Mouse (Mus musculus): Measurements from ENCODE around the gene Hmx3. TPM values are rescaled to one million over a fixed set of nuclear protein-coding genes. Genes with fewer than 3 reads are reported as not detected.

Hmx3 gene
- not detected in 2 replicates for polyA plus RNA-seq (2012; rRNA removed)

- no peaks in the 10 kb centered on the region for H3K4me1 ChIP-seq (ENCODE audit: control insufficient read depth, insufficient read depth, low read length)
Measured at GRCm38 (mm10) chr7:131542115-131542871, at the start of gene Hmx3. Gene Hmx3 (plus strand): TSS chr7:131542867.

GRCm38 (mm10) chr7:131503739-131504138, 38.9 kb upstream of the Hmx3 start:
- H3K27ac ChIP-seq (ENCODE audit: insufficient read depth, low read length): no peak overlapping the region
- TF ChIP-seq POLR2A (IDR thresholded peaks at IDR 0.05; ENCODE audit: extremely low read depth, insufficient read depth, low read length) (no peak), CTCF (IDR thresholded peaks at IDR 0.05; ENCODE audit: extremely low read depth, insufficient read depth, low read length) (no peak)
- no peaks in the 10 kb centered on the region for H3K4me1 ChIP-seq (ENCODE audit: control insufficient read depth, insufficient read depth, low read length)
- no peak overlapping the region for H3K4me3 ChIP-seq (ENCODE audit: insufficient read depth, low read length)

More at GRCm38 (mm10) chr7:131542115-131542871, at the start of gene Hmx3:
- TF ChIP-seq POLR2A (IDR thresholded peaks at IDR 0.05; ENCODE audit: extremely low read depth, insufficient read depth, low read length) (no peak), CTCF (IDR thresholded peaks at IDR 0.05; ENCODE audit: extremely low read depth, insufficient read depth, low read length) (no peak)
- Histone ChIP-seq H3K4me3 (ENCODE audit: insufficient read depth, low read length) (no peak within 1 kb of the TSS), H3K27ac (ENCODE audit: insufficient read depth, low read length) (no peak within 1 kb of the TSS)

GRCm38 (mm10) chr7:131539979-131540378, 2.7 kb upstream of the Hmx3 start:
- Histone ChIP-seq H3K27ac (ENCODE audit: insufficient read depth, low read length) (no peak overlapping the region), H3K4me1 (ENCODE audit: control insufficient read depth, insufficient read depth, low read length) (no peaks in the 10 kb centered on the region), H3K4me3 (ENCODE audit: insufficient read depth, low read length) (no peak overlapping the region)
- TF ChIP-seq POLR2A (IDR thresholded peaks at IDR 0.05; ENCODE audit: extremely low read depth, insufficient read depth, low read length) (no peak), CTCF (IDR thresholded peaks at IDR 0.05; ENCODE audit: extremely low read depth, insufficient read depth, low read length) (peak; percentile 75; the same call in 1 of the 2 replicates)

GRCm38 (mm10) chr7:131541184-131542114, 1.2 kb upstream of the Hmx3 start:
- no peak for TF ChIP-seq POLR2A (IDR thresholded peaks at IDR 0.05; ENCODE audit: extremely low read depth, insufficient read depth, low read length)
- TF ChIP-seq CTCF (IDR thresholded peaks at IDR 0.05; ENCODE audit: extremely low read depth, insufficient read depth, low read length): no peak
- Histone ChIP-seq H3K27ac (ENCODE audit: insufficient read depth, low read length) (no peak overlapping the region), H3K4me3 (ENCODE audit: insufficient read depth, low read length) (no peak overlapping the region), H3K4me1 (ENCODE audit: control insufficient read depth, insufficient read depth, low read length) (no peaks in the 10 kb centered on the region)

GRCm38 (mm10) chr7:131542872-131543622, 380 bp downstream of the Hmx3 start:
- Histone ChIP-seq H3K27ac (ENCODE audit: insufficient read depth, low read length) (no peak overlapping the region), H3K4me3 (ENCODE audit: insufficient read depth, low read length) (no peak overlapping the region), H3K4me1 (ENCODE audit: control insufficient read depth, insufficient read depth, low read length) (no peaks in the 10 kb centered on the region)
- TF ChIP-seq POLR2A (IDR thresholded peaks at IDR 0.05; ENCODE audit: extremely low read depth, insufficient read depth, low read length) (no peak), CTCF (IDR thresholded peaks at IDR 0.05; ENCODE audit: extremely low read depth, insufficient read depth, low read length) (no peak)

- Histone ChIP-seq H3K4me1 (ENCODE audit: control insufficient read depth, insufficient read depth, low read length) (no peaks in the 10 kb centered on the region), H3K27ac (ENCODE audit: insufficient read depth, low read length) (no peak overlapping the region), H3K4me3 (ENCODE audit: insufficient read depth, low read length) (no peak overlapping the region)
- TF ChIP-seq CTCF (IDR thresholded peaks at IDR 0.05; ENCODE audit: extremely low read depth, insufficient read depth, low read length): no peak
- TF ChIP-seq POLR2A (IDR thresholded peaks at IDR 0.05; ENCODE audit: extremely low read depth, insufficient read depth, low read length): no peak
Measured at GRCm38 (mm10) chr7:131543623-131544481, 1.2 kb downstream of the Hmx3 start.

- Histone ChIP-seq H3K4me3 (ENCODE audit: insufficient read depth, low read length) (no peak overlapping the region), H3K4me1 (ENCODE audit: control insufficient read depth, insufficient read depth, low read length) (no peaks in the 10 kb centered on the region), H3K27ac (ENCODE audit: insufficient read depth, low read length) (no peak overlapping the region)
- TF ChIP-seq POLR2A (IDR thresholded peaks at IDR 0.05; ENCODE audit: extremely low read depth, insufficient read depth, low read length) (no peak), CTCF (IDR thresholded peaks at IDR 0.05; ENCODE audit: extremely low read depth, insufficient read depth, low read length) (no peak)
Measured at GRCm38 (mm10) chr7:131544871-131545270, 2.2 kb downstream of the Hmx3 start.

- Histone ChIP-seq H3K27ac (ENCODE audit: insufficient read depth, low read length) (no peak overlapping the region), H3K4me1 (ENCODE audit: control insufficient read depth, insufficient read depth, low read length) (no peaks in the 10 kb centered on the region), H3K4me3 (ENCODE audit: insufficient read depth, low read length) (no peak overlapping the region)
- TF ChIP-seq CTCF (IDR thresholded peaks at IDR 0.05; ENCODE audit: extremely low read depth, insufficient read depth, low read length) (no peak), POLR2A (IDR thresholded peaks at IDR 0.05; ENCODE audit: extremely low read depth, insufficient read depth, low read length) (no peak)
Measured at GRCm38 (mm10) chr7:131545701-131546385, 3.2 kb downstream of the Hmx3 start.

All from cortical plate, adult 2 months (tissue).